Mouse (Mus musculus): ENCODE results near the gene Polr3h. TPM values are rescaled to one million over a fixed set of nuclear protein-coding genes. Genes with fewer than 3 reads are reported as not detected.
"Not testable (repeated sequence)": the region's sequence is repeated elsewhere in the genome, so short reads cannot be mapped to it uniquely, and the experiment has no call there.

Polr3h gene
- polyA plus RNA-seq, 1 experiment from 2014 or later, result 74.3 TPM

DNA sequence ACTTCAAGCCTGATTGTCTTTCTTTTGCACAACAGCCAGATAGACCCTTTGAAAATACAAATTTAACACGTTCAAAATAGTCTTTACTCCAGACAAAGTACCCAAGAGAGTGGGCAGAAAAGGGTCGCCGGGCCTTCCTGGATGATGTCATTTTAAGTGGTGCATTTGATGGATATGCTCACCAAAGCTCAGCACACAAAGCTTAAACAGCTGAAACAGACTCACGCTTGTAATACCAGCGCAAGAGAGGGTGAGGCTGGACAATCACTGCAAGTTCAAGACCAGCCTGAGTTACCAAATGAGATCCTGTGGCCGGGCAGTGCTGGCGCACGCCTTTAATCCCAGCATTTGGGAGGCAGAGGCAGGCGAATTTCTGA is 394 bp upstream of the Polr3h start:
- DNase-seq (ENCODE audit: low spot score), result no peak
- Histone ChIP-seq H3K27ac (replicated peaks) (peak overlapping the region; percentile 86), H3K4me3 (peak overlapping the region; percentile 86), H3K36me3 (replicated peaks) (peaks cover 15% of the 10 kb centered on the region), H3K27me3 (replicated peaks; ENCODE audit: low read depth, poor library complexity, severe bottlenecking) (no peaks in the 10 kb centered on the region), H3K4me1 (peaks cover 28% of the 10 kb centered on the region), H3K9me3 (no peaks in the 10 kb centered on the region)
- WGBS, result 38% methylated on average over 9 of the region's 9 CpGs

DNA sequence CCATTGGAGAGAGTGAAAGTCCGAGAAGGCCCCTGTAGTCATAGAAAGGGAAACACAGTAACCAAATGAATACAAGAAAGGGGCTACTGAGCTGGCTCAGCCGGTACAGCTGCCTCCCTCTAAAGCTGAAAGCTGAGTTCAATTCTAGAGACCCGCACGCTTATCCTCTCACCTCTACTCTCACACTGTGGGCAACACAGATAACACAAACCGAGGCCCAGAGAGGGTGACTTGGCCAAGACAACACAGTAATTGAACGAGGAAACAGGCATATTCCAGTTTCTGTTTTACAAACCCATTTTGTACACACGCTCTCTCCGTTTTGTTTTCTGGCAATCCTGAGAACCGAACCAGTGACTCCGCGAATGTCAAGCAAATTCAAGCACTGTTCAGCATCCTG is 1.1 kb downstream of the Polr3h start:
- Histone ChIP-seq H3K27ac (replicated peaks) (no peak overlapping the region), H3K4me3 (peak overlapping the region; percentile 86), H3K4me1 (peaks cover 28% of the 10 kb centered on the region), H3K27me3 (replicated peaks; ENCODE audit: low read depth, poor library complexity, severe bottlenecking) (no peaks in the 10 kb centered on the region), H3K36me3 (replicated peaks) (peaks cover 20% of the 10 kb centered on the region), H3K9me3 (no peaks in the 10 kb centered on the region)
- no peak for DNase-seq (ENCODE audit: low spot score)
- WGBS, result 89% methylated on average over 11 of the region's 11 CpGs

DNA sequence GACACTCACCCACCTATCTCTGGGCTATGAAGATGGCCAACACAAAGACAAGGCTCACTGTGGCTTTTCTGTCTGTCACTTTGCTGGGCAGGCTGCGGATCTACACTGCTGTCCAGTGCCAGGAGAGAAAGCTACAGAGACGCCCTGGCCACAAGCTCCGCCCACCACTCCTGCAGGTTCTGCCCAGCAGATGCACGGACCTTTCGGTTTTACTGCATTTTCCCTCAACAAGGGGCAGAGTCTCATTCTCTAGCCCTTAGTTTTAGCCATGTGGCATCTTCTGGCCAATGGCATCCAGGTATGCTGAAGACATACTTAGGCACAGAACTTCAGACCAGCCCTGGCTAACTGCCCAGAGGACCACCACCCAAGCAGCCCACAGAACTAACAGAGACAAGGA is 4.8 kb downstream of the Polr3h start:
- 77% methylated on average over 5 of the region's 5 CpGs for whole genome bisulfite sequencing
- Histone ChIP-seq H3K36me3 (replicated peaks) (peaks cover 44% of the 10 kb centered on the region), H3K27ac (replicated peaks) (no peak overlapping the region), H3K27me3 (replicated peaks; ENCODE audit: low read depth, poor library complexity, severe bottlenecking) (no peaks in the 10 kb centered on the region), H3K4me3 (no peak overlapping the region), H3K9me3 (no peaks in the 10 kb centered on the region), H3K4me1 (peaks cover 23% of the 10 kb centered on the region)
- DNase-seq (ENCODE audit: low spot score), result no peak

DNA sequence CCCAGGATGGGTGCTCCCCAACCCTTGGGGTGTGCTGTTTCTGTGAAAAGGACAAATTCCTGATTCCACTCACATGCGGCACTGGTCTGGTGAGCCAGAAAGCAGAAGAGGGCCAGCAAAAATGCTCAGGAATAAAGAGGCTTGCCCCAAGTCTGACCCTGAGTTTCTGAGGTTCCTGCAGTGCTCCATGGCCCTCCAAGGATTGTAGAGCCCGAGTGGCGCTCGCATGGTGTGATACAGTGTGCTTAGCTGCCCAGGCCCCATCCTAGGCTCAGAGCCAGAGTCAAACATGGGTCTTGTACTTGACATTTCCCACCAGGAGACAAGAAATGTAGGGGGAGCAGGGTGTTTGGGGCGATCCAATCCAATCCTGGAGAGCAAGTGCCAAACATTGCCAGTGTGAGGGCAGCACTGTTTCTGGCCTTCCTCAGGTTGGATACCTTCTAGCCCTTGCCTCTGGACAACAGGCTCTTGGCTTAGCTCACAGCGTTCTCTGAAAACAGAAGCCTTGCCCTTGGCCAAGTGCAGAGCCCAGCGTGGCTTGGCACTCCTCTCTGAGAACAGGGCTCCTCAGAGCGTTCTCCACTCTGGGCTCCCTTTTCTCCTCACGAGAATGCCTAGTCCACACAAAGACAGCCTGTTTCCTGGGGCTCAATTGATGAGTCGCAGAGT is 5.4 kb downstream of the Polr3h start:
- Histone ChIP-seq H3K27ac (replicated peaks) (no peak overlapping the region), H3K4me1 (peaks cover 18% of the 10 kb centered on the region), H3K4me3 (no peak overlapping the region), H3K9me3 (no peaks in the 10 kb centered on the region), H3K36me3 (replicated peaks) (peaks cover 49% of the 10 kb centered on the region), H3K27me3 (replicated peaks; ENCODE audit: low read depth, poor library complexity, severe bottlenecking) (no peaks in the 10 kb centered on the region)
- whole genome bisulfite sequencing, result 86% methylated on average over 10 of the region's 10 CpGs
- no peak for DNase-seq (ENCODE audit: low spot score)

DNA sequence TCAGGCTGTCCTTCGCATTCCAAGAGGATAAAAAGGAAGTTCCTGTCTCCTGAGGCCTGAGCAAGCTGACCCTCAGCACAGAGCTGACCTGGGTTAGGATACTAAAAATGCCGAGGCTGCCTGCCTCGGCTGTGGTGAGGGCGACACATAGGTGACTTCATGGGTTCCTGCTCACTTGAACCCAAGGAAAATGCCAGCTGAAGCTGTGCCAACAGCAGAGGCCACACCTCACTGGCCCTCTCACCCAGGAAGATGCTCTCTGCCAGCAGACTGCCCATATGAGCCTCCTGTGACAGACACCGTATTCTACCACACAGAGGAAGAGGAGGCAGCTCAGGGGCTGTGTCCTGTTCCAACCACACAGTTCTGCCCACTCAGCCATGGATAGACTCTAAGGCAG is 7.0 kb downstream of the Polr3h start:
- no peak for DNase-seq (ENCODE audit: low spot score)
- no peaks in the 10 kb centered on the region for H3K9me3 ChIP-seq
- H3K27ac ChIP-seq (replicated peaks), result no peak overlapping the region
- H3K4me3 ChIP-seq, result no peak overlapping the region
- H3K27me3 ChIP-seq (replicated peaks; ENCODE audit: low read depth, poor library complexity, severe bottlenecking), result no peaks in the 10 kb centered on the region
- 83% methylated on average over 5 of the region's 5 CpGs for WGBS
- peaks cover 66% of the 10 kb centered on the region for H3K36me3 ChIP-seq (replicated peaks)
- 0 out of 2 replicates have a peak, but pooled peaks cover 3% of the 10 kb centered on the region for H3K4me1 ChIP-seq

DNA sequence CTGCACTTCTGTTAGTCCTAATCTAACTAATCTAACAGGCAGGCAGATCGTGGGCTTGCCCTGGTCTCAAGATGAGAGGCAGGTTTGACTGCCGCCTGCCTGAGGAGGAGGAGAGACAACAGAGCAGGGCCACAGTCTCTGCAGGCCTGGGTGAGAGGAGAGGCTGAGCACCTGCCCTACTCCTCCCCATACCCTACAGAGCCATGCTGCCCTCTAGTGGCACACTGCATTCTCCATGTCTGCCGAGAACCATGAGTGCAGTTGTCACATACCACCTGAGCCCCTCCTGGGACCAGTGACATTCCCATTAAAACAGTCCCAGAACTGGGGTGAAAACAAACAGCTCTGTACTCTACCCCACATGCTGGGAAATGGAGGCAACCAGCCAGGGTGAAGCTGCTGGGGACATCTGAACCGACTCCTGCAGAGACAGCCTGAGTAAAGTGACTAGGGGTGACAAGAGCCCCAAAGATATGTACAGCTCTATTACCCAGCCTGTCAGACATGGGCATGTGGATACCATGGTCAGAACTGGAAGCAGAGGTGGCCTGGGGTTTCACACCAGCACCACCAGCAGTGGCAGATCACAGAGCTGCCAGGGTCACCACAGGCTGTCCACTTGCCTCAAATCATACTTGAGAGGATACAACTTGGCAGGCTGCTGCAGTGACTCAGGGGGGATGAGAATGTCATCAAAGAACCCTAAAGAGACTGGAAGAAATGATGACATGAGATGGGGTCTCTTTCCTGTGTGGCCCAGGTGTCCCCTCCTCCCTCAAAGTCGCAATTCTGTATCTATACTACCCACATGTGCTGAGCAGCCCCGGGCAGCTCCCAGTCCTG is 8.2 kb downstream of the Polr3h start:
- 58% methylated on average over 6 of the region's 6 CpGs for WGBS

DNA sequence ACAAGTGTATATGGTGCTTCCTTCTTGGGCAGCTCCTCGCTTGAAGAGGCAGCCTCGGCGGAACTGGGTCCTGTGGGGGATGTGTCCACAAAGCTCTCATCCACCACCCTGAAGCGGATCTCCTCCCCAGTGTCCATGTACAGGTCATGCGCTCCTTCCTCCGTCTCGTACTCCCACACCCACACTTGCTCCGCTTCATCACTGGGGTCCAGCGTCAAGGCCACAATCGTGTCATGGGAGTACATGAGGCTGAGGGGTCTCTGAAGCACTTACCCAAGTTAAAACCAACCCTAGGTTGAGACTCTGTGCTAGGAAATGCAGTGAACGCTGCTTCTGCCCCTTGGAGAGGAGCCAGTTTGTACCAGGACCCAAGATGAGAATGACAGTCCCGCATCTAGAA is 8.8 kb downstream of the Polr3h start:
- no peak overlapping the region for H3K4me3 ChIP-seq
- no peaks in the 10 kb centered on the region for H3K9me3 ChIP-seq
- H3K27me3 ChIP-seq (replicated peaks; ENCODE audit: low read depth, poor library complexity, severe bottlenecking), result no peaks in the 10 kb centered on the region
- WGBS, result 92% methylated on average over 12 of the region's 12 CpGs
- peaks cover 74% of the 10 kb centered on the region for H3K36me3 ChIP-seq (replicated peaks)
- DNase-seq (ENCODE audit: low spot score), result no peak
- H3K27ac ChIP-seq (replicated peaks), result no peak overlapping the region
- no peaks in the 10 kb centered on the region for H3K4me1 ChIP-seq

More for the DNA sequence above, 8.2 kb downstream of the Polr3h start:
- Histone ChIP-seq H3K36me3 (replicated peaks) (peaks cover 67% of the 10 kb centered on the region), H3K4me1 (no peaks in the 10 kb centered on the region), H3K27ac (replicated peaks) (no peak overlapping the region), H3K27me3 (replicated peaks; ENCODE audit: low read depth, poor library complexity, severe bottlenecking) (no peaks in the 10 kb centered on the region), H3K9me3 (no peaks in the 10 kb centered on the region), H3K4me3 (no peak overlapping the region)
- DNase-seq (ENCODE audit: low spot score), result peak; percentile 64

DNA sequence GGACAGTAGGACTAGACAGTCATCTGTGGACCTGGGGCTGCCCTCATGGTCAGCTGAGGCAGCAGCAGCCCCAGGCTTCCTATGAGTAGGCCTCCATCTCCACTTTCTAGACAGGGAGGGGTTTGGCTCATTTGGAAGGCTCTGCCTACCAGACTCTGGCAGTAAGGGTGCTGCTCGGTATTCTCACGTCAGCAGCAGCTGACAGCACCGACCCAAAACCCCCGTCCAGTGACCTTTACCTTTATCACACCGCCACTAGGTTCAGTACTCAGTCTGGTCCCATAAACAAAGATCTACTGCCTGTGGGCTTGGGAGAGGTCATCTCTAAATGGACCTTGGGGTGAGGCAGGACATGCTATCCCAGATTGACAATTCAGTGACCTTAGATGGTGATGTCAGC is 10.4 kb downstream of the Polr3h start:
- no peak overlapping the region for H3K27ac ChIP-seq (replicated peaks)
- no peak for DNase-seq (ENCODE audit: low spot score)
- no peak overlapping the region for H3K4me3 ChIP-seq
- no peaks in the 10 kb centered on the region for H3K9me3 ChIP-seq
- 87% methylated on average over 5 of the region's 5 CpGs for WGBS
- H3K4me1 ChIP-seq, result no peaks in the 10 kb centered on the region
- H3K27me3 ChIP-seq (replicated peaks; ENCODE audit: low read depth, poor library complexity, severe bottlenecking), result no peaks in the 10 kb centered on the region
- H3K36me3 ChIP-seq (replicated peaks), result peaks cover 84% of the 10 kb centered on the region

DNA sequence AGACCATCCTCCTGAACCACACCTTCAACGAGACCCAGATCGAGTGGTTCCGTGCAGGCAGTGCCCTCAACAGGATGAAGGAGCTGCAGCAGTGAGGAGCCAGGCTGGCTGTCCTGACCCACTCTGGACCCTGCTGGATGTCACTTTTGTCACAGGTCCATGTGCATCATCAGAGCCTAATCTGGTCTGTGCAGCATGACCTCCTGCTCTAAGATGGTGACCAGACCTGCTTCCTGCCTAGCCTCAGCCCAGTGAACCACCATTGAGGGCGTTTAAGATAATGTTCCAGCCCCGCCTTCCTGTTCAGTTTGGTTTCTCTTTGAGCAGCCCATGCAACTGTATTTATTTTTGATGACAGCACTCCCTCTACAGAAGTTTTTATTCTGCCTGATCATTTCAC is 11.4 kb downstream of the Polr3h start:
- H3K36me3 ChIP-seq (replicated peaks), result peaks cover 88% of the 10 kb centered on the region
- H3K27ac ChIP-seq (replicated peaks), result no peak overlapping the region
- WGBS, result 89% methylated on average over 5 of the region's 5 CpGs
- no peaks in the 10 kb centered on the region for H3K27me3 ChIP-seq (replicated peaks; ENCODE audit: low read depth, poor library complexity, severe bottlenecking)
- DNase-seq (ENCODE audit: low spot score), result no peak
- H3K4me1 ChIP-seq, result no peaks in the 10 kb centered on the region
- no peaks in the 10 kb centered on the region for H3K9me3 ChIP-seq
- no peak overlapping the region for H3K4me3 ChIP-seq

DNA sequence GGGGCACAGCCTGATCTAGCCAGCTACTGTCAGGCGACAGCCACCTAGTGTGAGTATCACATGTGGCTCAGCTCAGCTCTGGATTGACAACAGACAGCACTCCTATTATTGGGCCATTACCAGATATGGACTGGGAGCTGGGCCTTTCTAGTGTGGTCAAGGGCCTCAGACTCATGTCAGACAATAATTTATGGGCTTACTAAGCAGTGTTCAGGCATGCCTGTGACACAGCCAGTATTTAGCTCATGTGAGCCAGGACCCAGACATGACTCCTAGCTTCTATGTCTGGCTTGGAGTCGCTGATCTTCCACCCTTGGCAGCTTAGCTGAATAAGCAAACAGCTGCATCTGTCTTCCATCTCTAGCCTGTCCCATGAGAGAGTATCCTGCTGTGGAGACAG is 13.5 kb downstream of the Polr3h start:
- Histone ChIP-seq H3K36me3 (replicated peaks) (peaks cover 100% of the 10 kb centered on the region), H3K27me3 (replicated peaks; ENCODE audit: low read depth, poor library complexity, severe bottlenecking) (no peaks in the 10 kb centered on the region), H3K27ac (replicated peaks) (no peak overlapping the region), H3K4me1 (no peaks in the 10 kb centered on the region), H3K4me3 (no peak overlapping the region), H3K9me3 (no peaks in the 10 kb centered on the region)
- 75% methylated on average over 2 of the region's 2 CpGs for WGBS
- DNase-seq (ENCODE audit: low spot score), result no peak

DNA sequence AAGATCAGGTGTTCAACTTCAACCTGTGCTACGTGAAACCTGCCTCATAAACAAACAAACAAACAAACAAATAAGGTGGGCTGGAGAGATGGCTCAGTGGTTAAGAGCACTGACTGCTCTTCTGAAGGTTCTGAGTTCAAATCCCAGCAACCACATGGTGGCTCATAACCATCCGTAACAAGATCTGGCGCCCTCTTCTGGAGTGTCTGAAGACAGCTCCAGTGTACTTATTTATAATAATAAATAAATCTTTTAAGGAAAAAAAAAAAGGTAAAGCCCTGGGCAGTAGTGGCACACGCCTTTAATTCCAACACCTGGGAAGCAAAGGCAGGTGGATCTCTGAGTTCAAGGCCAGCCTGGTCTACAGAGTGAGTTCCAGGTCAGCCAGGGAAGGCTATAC is 17.3 kb downstream of the Polr3h start:
- WGBS, result 88% methylated on average over 4 of the region's 4 CpGs
- H3K4me3 ChIP-seq; DNase-seq (ENCODE audit: low spot score); H3K27ac ChIP-seq (replicated peaks); H3K4me1 ChIP-seq; H3K27me3 ChIP-seq (replicated peaks; ENCODE audit: low read depth, poor library complexity, severe bottlenecking); H3K9me3 ChIP-seq: not testable (repeated sequence)
- H3K36me3 ChIP-seq (replicated peaks), result peaks cover 100% of the 10 kb centered on the region

DNA sequence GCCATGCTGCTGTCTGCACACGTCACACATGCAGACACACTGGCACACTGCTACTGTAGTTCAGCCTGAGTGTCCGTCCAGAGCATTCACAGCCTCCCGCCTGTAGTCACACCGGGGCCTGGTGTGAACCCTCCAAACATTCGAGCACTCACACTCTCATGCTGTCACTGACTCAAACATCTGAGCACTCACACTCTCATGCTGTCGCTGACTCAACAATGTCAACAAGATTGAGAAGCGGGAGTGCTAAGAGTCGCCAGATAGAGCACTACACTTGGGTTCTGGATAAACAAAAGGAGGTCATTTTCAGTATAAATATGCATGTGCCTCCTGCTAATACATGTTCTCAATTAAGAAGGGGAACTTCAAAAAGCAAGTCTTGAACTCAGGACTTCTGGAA is 18.1 kb downstream of the Polr3h start:
- Histone ChIP-seq H3K4me3 (no peak overlapping the region), H3K27ac (replicated peaks) (no peak overlapping the region), H3K27me3 (replicated peaks; ENCODE audit: low read depth, poor library complexity, severe bottlenecking) (no peaks in the 10 kb centered on the region), H3K9me3 (no peaks in the 10 kb centered on the region), H3K4me1 (no peaks in the 10 kb centered on the region), H3K36me3 (replicated peaks) (peaks cover 100% of the 10 kb centered on the region)
- 95% methylated on average over 8 of the region's 8 CpGs for WGBS
- DNase-seq (ENCODE audit: low spot score), result no peak

DNA sequence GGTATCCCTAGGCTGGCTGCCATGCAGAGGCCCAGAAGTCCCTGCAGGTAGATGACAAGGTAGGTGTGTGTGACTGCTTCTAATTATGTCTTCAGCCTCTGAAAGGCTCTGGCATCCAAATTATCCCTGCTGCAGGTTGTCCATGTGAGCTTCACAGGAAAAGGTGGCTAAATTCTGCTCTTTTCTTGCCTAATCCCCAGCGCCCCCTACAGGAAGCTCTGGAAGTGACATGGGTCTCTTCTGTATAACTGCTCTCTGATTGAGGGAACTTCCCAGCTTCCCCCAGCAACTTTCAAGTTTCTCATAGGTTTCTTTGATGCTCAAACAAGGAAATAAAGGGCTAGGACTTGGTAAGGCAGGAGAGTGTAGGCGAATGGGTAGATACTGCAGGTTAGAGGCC is 21.1 kb downstream of the Polr3h start:
- H3K36me3 ChIP-seq (replicated peaks), result peaks cover 100% of the 10 kb centered on the region
- H3K4me3 ChIP-seq, result no peak overlapping the region
- no peaks in the 10 kb centered on the region for H3K4me1 ChIP-seq
- H3K9me3 ChIP-seq, result no peaks in the 10 kb centered on the region
- peak; percentile 70 for DNase-seq (ENCODE audit: low spot score)
- H3K27ac ChIP-seq (replicated peaks), result no peak overlapping the region
- no peaks in the 10 kb centered on the region for H3K27me3 ChIP-seq (replicated peaks; ENCODE audit: low read depth, poor library complexity, severe bottlenecking)
- WGBS, result 37% methylated on average over 2 of the region's 2 CpGs

Data from embryonic facial prominence, embryonic 10.5 days (tissue).